Mouse (Mus musculus): ENCODE measurements around the gene Syne2. TPM values are rescaled to one million over a fixed set of nuclear protein-coding genes. Genes with fewer than 3 reads are reported as not detected.

The Syne2 gene
- polyA plus RNA-seq, 1 experiment from 2014 or later: 42.0 TPM

- no peaks in the 10 kb centered on the region for H3K27me3 ChIP-seq (replicated peaks)
- WGBS: 93% methylated on average over 5 of the region's 5 CpGs
- ATAC-seq (ENCODE audit: low FRiP score): no peak
Measured at GRCm38 (mm10) chr12:75979079-75979478, 161.1 kb downstream of the Syne2 start.

GRCm38 (mm10) chr12:75983336-75983735 is 165.4 kb downstream of the Syne2 start:
- Histone ChIP-seq H3K4me3 (replicated peaks) (no peak overlapping the region), H3K27ac (replicated peaks) (no peak overlapping the region), H3K4me2 (no peak overlapping the region), H3K9ac (replicated peaks) (no peak overlapping the region), H3K36me3 (peaks cover 14% of the 10 kb centered on the region; the same call in 1 of the 2 replicates), H3K9me3 (replicated peaks) (no peaks in the 10 kb centered on the region), H3K4me1 (no peaks in the 10 kb centered on the region), H3K27me3 (replicated peaks) (no peaks in the 10 kb centered on the region)
- no peak for ATAC-seq (ENCODE audit: low FRiP score)
- 78% methylated on average over 8 of the region's 8 CpGs for WGBS

More at GRCm38 (mm10) chr12:75979079-75979478, 161.1 kb downstream of the Syne2 start:
- Histone ChIP-seq H3K36me3 (peaks cover 5% of the 10 kb centered on the region; the same call in 1 of the 2 replicates), H3K27ac (replicated peaks) (no peak overlapping the region), H3K4me2 (no peak overlapping the region), H3K9ac (replicated peaks) (no peak overlapping the region), H3K9me3 (replicated peaks) (no peaks in the 10 kb centered on the region), H3K4me3 (replicated peaks) (no peak overlapping the region), H3K4me1 (no peaks in the 10 kb centered on the region)

DNA sequence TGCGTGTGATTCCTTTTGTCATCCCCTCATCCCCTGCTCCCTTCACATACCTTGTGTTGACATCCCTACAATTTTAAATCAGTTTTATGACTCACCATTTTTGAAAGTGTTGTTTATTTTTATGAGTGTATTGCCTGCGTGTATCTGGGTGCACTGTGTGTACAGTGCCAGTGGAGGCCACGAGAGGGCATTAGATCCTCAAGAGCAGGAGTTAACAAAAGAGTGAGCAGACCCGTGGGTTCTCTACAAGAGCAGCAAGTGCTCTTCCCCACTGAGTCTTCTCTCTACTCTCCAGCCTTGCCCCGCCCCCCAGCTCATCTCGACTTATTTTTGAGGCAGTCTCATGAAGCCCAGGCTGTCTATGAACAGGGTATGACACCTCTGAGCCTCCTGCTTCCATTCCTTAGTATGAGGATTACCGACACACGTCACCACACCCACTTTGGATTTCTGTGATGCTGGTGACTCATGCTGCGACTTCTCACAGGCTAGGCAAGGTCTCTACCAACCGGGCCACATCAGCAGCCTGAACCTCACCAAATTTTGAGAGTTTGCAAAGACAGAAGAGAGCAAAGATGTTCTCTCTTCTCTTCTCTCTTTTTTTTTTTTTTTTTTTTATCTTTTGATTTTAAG is 174.4 kb downstream of the Syne2 start:
- Histone ChIP-seq H3K27me3 (replicated peaks) (no peaks in the 10 kb centered on the region), H3K27ac (replicated peaks) (no peak overlapping the region), H3K9me3 (replicated peaks) (no peaks in the 10 kb centered on the region), H3K4me3 (replicated peaks) (no peak overlapping the region), H3K9ac (replicated peaks) (no peak overlapping the region), H3K4me2 (no peak overlapping the region), H3K36me3 (peaks cover 26% of the 10 kb centered on the region), H3K4me1 (no peaks in the 10 kb centered on the region)
- ATAC-seq (ENCODE audit: low FRiP score): no peak
- WGBS: 88% methylated on average over 10 of the region's 10 CpGs

- no peak for ATAC-seq (ENCODE audit: low FRiP score)
- Histone ChIP-seq H3K36me3 (peaks cover 26% of the 10 kb centered on the region), H3K27me3 (replicated peaks) (no peaks in the 10 kb centered on the region), H3K27ac (replicated peaks) (no peak overlapping the region), H3K4me3 (replicated peaks) (no peak overlapping the region), H3K9ac (replicated peaks) (no peak overlapping the region), H3K4me1 (no peaks in the 10 kb centered on the region), H3K9me3 (replicated peaks) (no peaks in the 10 kb centered on the region), H3K4me2 (no peak overlapping the region)
- WGBS: 92% methylated on average over 4 of the region's 4 CpGs
Measured at GRCm38 (mm10) chr12:75992946-75993345, 175.0 kb downstream of the Syne2 start.

DNA sequence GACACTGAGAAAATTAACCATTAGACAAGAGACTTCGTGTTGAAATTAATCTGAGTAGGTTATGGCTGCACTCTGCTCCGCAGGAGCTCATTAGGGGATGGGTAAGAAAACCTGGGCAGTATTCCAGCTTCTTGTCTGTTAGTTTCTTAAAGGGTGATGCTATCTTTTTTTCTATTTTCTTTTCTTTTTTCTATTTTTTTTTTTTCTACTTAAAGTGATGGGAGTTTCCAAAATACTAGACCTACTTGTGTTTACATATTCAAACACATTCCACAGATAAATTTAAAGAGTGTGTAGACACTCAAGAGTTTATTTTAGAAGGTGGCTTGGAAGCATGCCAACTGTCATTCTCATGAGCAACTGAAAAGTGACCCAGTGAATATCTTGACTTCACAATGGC is 177.2 kb downstream of the Syne2 start:
- Histone ChIP-seq H3K9me3 (replicated peaks) (no peaks in the 10 kb centered on the region), H3K4me1 (no peaks in the 10 kb centered on the region), H3K27ac (replicated peaks) (no peak overlapping the region), H3K4me2 (no peak overlapping the region), H3K9ac (replicated peaks) (no peak overlapping the region), H3K36me3 (peaks cover 12% of the 10 kb centered on the region), H3K4me3 (replicated peaks) (no peak overlapping the region), H3K27me3 (replicated peaks) (no peaks in the 10 kb centered on the region)
- 46% methylated on average over 2 of the region's 2 CpGs for WGBS
- no peak for ATAC-seq (ENCODE audit: low FRiP score)

- peaks cover 9% of the 10 kb centered on the region; the same call in 1 of the 2 replicates for H3K36me3 ChIP-seq
- H3K27me3 ChIP-seq (replicated peaks): no peaks in the 10 kb centered on the region
- no peak overlapping the region for H3K4me2 ChIP-seq
- no peak overlapping the region for H3K27ac ChIP-seq (replicated peaks)
- WGBS: 91% methylated on average over 5 of the region's 5 CpGs
- no peaks in the 10 kb centered on the region for H3K4me1 ChIP-seq
- no peak overlapping the region for H3K4me3 ChIP-seq (replicated peaks)
- no peak for ATAC-seq (ENCODE audit: low FRiP score)
- H3K9me3 ChIP-seq (replicated peaks): no peaks in the 10 kb centered on the region
- H3K9ac ChIP-seq (replicated peaks): no peak overlapping the region
Measured at GRCm38 (mm10) chr12:75997547-75997946, 179.6 kb downstream of the Syne2 start.

GRCm38 (mm10) chr12:75998416-75998815 is 180.5 kb downstream of the Syne2 start:
- no peak overlapping the region for H3K4me2 ChIP-seq
- WGBS: 47% methylated on average over 2 of the region's 2 CpGs
- H3K9ac ChIP-seq (replicated peaks): no peak overlapping the region
- no peaks in the 10 kb centered on the region for H3K9me3 ChIP-seq (replicated peaks)
- no peaks in the 10 kb centered on the region for H3K4me1 ChIP-seq
- ATAC-seq (ENCODE audit: low FRiP score): no peak
- H3K36me3 ChIP-seq: peaks cover 9% of the 10 kb centered on the region; the same call in 1 of the 2 replicates
- no peak overlapping the region for H3K4me3 ChIP-seq (replicated peaks)
- H3K27ac ChIP-seq (replicated peaks): no peak overlapping the region
- no peaks in the 10 kb centered on the region for H3K27me3 ChIP-seq (replicated peaks)

DNA sequence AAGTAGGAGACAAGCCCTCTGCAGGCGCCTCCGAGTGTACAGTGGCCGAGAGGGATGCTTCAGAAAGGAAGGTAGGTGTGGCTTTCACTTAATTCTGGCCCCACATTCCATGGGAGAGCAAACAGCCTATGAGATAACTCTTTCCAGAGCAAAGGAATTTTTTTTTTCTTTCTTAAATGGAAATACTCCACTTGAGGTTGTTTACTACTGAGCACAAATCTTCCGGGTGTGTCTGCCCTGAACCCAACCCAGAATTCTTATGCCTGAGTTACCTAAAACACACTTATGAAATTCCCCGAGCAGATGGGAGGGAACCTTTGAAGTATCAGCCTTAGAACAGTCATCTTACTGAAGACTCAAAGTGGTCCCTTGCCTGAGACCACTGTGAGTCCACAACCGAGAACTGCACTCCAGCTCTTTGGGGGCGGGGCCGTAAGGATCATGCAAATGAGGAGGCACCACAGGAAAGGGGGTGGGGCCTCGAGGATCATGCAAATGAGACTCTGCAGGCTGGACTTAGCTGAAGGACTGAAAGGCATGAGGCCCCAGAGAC is 186.8 kb downstream of the Syne2 start:
- WGBS: 58% methylated on average over 9 of the region's 9 CpGs

GRCm38 (mm10) chr12:76008991-76009390 is 191.1 kb downstream of the Syne2 start:
- Histone ChIP-seq H3K36me3 (no peaks in the 10 kb centered on the region), H3K4me3 (replicated peaks) (no peak overlapping the region), H3K27me3 (replicated peaks) (no peaks in the 10 kb centered on the region), H3K4me2 (no peak overlapping the region), H3K9ac (replicated peaks) (no peak overlapping the region), H3K4me1 (no peaks in the 10 kb centered on the region), H3K9me3 (replicated peaks) (no peaks in the 10 kb centered on the region), H3K27ac (replicated peaks) (no peak overlapping the region)
- WGBS: 84% methylated on average over 6 of the region's 6 CpGs
- ATAC-seq (ENCODE audit: low FRiP score): no peak

More for the DNA sequence above, 186.8 kb downstream of the Syne2 start:
- ATAC-seq (ENCODE audit: low FRiP score): no peak
- H3K4me1 ChIP-seq: no peaks in the 10 kb centered on the region
- no peaks in the 10 kb centered on the region for H3K27me3 ChIP-seq (replicated peaks)
- H3K9ac ChIP-seq (replicated peaks): no peak overlapping the region
- no peaks in the 10 kb centered on the region for H3K9me3 ChIP-seq (replicated peaks)
- H3K36me3 ChIP-seq: peaks cover 9% of the 10 kb centered on the region; the same call in 1 of the 2 replicates
- H3K27ac ChIP-seq (replicated peaks): no peak overlapping the region
- H3K4me3 ChIP-seq (replicated peaks): no peak overlapping the region
- no peak overlapping the region for H3K4me2 ChIP-seq

- WGBS: 96% methylated on average over 3 of the region's 4 CpGs
Measured at GRCm38 (mm10) chr12:76012789-76013188, 194.9 kb downstream of the Syne2 start.

GRCm38 (mm10) chr12:76013480-76013879 is 195.5 kb downstream of the Syne2 start:
- Histone ChIP-seq H3K27me3 (replicated peaks) (no peaks in the 10 kb centered on the region), H3K4me3 (replicated peaks) (no peak overlapping the region), H3K36me3 (no peaks in the 10 kb centered on the region), H3K27ac (replicated peaks) (no peak overlapping the region), H3K9ac (replicated peaks) (no peak overlapping the region), H3K9me3 (replicated peaks) (no peaks in the 10 kb centered on the region), H3K4me2 (no peak overlapping the region), H3K4me1 (no peaks in the 10 kb centered on the region)
- no peak for ATAC-seq (ENCODE audit: low FRiP score)
- WGBS: 67% methylated on average over 4 of the region's 4 CpGs

More at GRCm38 (mm10) chr12:76012789-76013188, 194.9 kb downstream of the Syne2 start:
- Histone ChIP-seq H3K36me3 (no peaks in the 10 kb centered on the region), H3K27me3 (replicated peaks) (no peaks in the 10 kb centered on the region), H3K4me2 (no peak overlapping the region), H3K4me3 (replicated peaks) (no peak overlapping the region), H3K9ac (replicated peaks) (no peak overlapping the region), H3K9me3 (replicated peaks) (no peaks in the 10 kb centered on the region), H3K27ac (replicated peaks) (no peak overlapping the region), H3K4me1 (no peaks in the 10 kb centered on the region)
- no peak for ATAC-seq (ENCODE audit: low FRiP score)

DNA sequence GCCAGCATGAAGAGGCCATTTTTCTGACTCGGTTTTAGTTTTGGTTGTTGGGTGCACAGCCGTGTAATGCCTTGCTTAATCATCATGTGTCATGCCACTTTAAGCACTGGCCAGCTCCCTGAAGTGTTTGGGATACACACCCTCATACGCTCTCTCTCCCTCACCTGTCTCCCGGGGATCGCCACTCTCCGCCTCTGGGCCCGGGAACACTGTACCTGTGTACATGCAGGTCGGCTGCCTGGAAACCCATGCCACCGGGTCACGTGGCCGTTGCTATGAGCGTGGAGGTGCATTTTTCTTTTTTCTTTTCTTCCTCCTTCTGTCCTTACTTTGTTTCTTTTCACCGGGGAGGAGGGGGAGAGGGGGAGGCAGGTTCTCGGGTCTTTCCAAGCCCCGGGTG is 197.1 kb downstream of the Syne2 start:
- no peaks in the 10 kb centered on the region for H3K4me1 ChIP-seq
- no peaks in the 10 kb centered on the region for H3K9me3 ChIP-seq (replicated peaks)
- H3K27me3 ChIP-seq (replicated peaks): no peaks in the 10 kb centered on the region
- H3K9ac ChIP-seq (replicated peaks): no peak overlapping the region
- no peak for ATAC-seq (ENCODE audit: low FRiP score)
- WGBS: 91% methylated on average over 15 of the region's 15 CpGs
- no peak overlapping the region for H3K4me2 ChIP-seq
- H3K27ac ChIP-seq (replicated peaks): no peak overlapping the region
- no peak overlapping the region for H3K4me3 ChIP-seq (replicated peaks)
- H3K36me3 ChIP-seq: no peaks in the 10 kb centered on the region
